Mouse (Mus musculus) CH12.LX (cell line): ENCODE measurements around the gene A730049H05Rik. TPM values are rescaled to one million over a fixed set of nuclear protein-coding genes. Genes with fewer than 3 reads are reported as not detected.

Experiments
- DNase-seq: peaks from one replicate; pipeline ENCODE4 v3.0.0-alpha.2; 2013; ENCODE audit errors: extremely low read depth
- H3K27ac ChIP-seq: 2 replicates; pipeline ENCODE4 v1.5.1; 2012; ENCODE audit warnings: low read depth, mild to moderate bottlenecking, control low read depth, moderate library complexity; ENCODE audit not compliant: insufficient read depth
- H3K27me3 ChIP-seq: replicated peaks from 2 replicates; pipeline ENCODE3; 2012; ENCODE audit warnings: inconsistent platforms
- H3K36me3 ChIP-seq, 2 experiments: replicated peaks in 1 of 2; 2 replicates each; pipeline versions ENCODE3 to v1.6.1; 2012; ENCODE audit warnings: inconsistent platforms in 1 of 2, low read length in 1 of 2, mild to moderate bottlenecking in 1 of 2, mixed read lengths in 1 of 2, moderate library complexity in 1 of 2; ENCODE audit not compliant: control insufficient read depth in 1 of 2, insufficient read depth in 1 of 2
- H3K4me1 ChIP-seq, 2 experiments: 2 replicates each; pipeline ENCODE4 v1.6.1; 2012; ENCODE audit warnings: inconsistent platforms in 1 of 2, moderate library complexity in 1 of 2; ENCODE audit not compliant: insufficient read depth in 2 of 2, control insufficient read depth in 1 of 2
- H3K4me2 ChIP-seq: 2 replicates; pipeline ENCODE4 v1.6.1; 2012; ENCODE audit warnings: low read depth, mild to moderate bottlenecking, control low read depth; ENCODE audit not compliant: poor library complexity, insufficient read depth, severe bottlenecking
- H3K4me3 ChIP-seq, 3 experiments: fragments of 150-350 bp in 1 of 3; sonication (generic) in 1 of 3; replicated peaks in 1 of 3; 2 replicates each; pipeline versions ENCODE3 to v1.5.1; 2011 to 2012; ENCODE audit warnings: low read depth in 2 of 3, low read length in 2 of 3, mild to moderate bottlenecking in 2 of 3, moderate library complexity in 2 of 3, control low read depth in 1 of 3, improper control_type of control experiment in 1 of 3, inconsistent platforms in 1 of 3, mixed read lengths in 1 of 3; ENCODE audit not compliant: poor library complexity in 1 of 3
- H3K79me2 ChIP-seq: replicated peaks from 2 replicates; pipeline ENCODE4 v1.6.1; 2012; ENCODE audit warnings: mild to moderate bottlenecking, moderate library complexity; ENCODE audit not compliant: control insufficient read depth, poor library complexity, insufficient read depth, severe bottlenecking; ENCODE audit errors: extremely low read depth
- H3K9ac ChIP-seq: 2 replicates; pipeline ENCODE4 v1.6.1; 2012; ENCODE audit warnings: low read depth, mild to moderate bottlenecking, control low read depth, moderate library complexity; ENCODE audit not compliant: insufficient read depth
- H3K9me3 ChIP-seq: replicated peaks from 2 replicates; pipeline ENCODE3; 2012; ENCODE audit warnings: low read length, inconsistent platforms, mixed read lengths
- CHD1 ChIP-seq: IDR thresholded peaks from 2 replicates; pipeline ENCODE4 v1.6.1; 2012; ENCODE audit warnings: low read depth, low read length, improper control_type of control experiment, inconsistent platforms
- CTCF ChIP-seq, 2 experiments: IDR thresholded peaks in 1 of 2; conservative IDR thresholded peaks in 1 of 2; 2 replicates each; pipeline ENCODE4 v1.5.1; 2011 to 2012; ENCODE audit warnings: low read depth in 2 of 2, low read length in 2 of 2, improper control_type of control experiment in 1 of 2, inconsistent platforms in 1 of 2, mild to moderate bottlenecking in 1 of 2, moderate library complexity in 1 of 2
- E2F4 ChIP-seq: IDR thresholded peaks from 2 replicates; pipeline ENCODE4 v1.6.1; 2011; ENCODE audit warnings: low read depth, low read length, improper control_type of control experiment; ENCODE audit not compliant: insufficient replicate concordance
- ELF1 ChIP-seq: IDR thresholded peaks from 2 replicates; pipeline ENCODE4 v1.6.1; 2014; ENCODE audit warnings: low read depth, mild to moderate bottlenecking, inconsistent platforms, low read length, improper control_type of control experiment
- EP300 ChIP-seq: IDR thresholded peaks from 2 replicates; pipeline ENCODE4 v1.6.1; 2011; ENCODE audit warnings: low read length, improper control_type of control experiment
- GABPA ChIP-seq: IDR thresholded peaks from 2 replicates; pipeline ENCODE4 v1.6.1; 2012; ENCODE audit warnings: low read depth, low read length, improper control_type of control experiment, inconsistent platforms; ENCODE audit not compliant: insufficient replicate concordance
- HCFC1 ChIP-seq: IDR thresholded peaks from 2 replicates; pipeline ENCODE4 v1.6.1; 2012; ENCODE audit warnings: low read depth, mild to moderate bottlenecking, inconsistent platforms, low read length, improper control_type of control experiment
- IRF4 ChIP-seq: IDR thresholded peaks from 2 replicates; pipeline ENCODE4 v1.6.1; 2014; ENCODE audit warnings: low read depth, mild to moderate bottlenecking, inconsistent platforms, low read length, improper control_type of control experiment
- KAT2A ChIP-seq: IDR thresholded peaks from 2 replicates; pipeline ENCODE4 v1.6.1; 2012; ENCODE audit warnings: low read length, improper control_type of control experiment, inconsistent platforms; ENCODE audit not compliant: insufficient replicate concordance
- MYC ChIP-seq: IDR thresholded peaks from 2 replicates; pipeline ENCODE4 v1.6.1; 2011; ENCODE audit warnings: low read depth, mild to moderate bottlenecking, improper control_type of control experiment, low read length
- PAX5 ChIP-seq: IDR thresholded peaks from 2 replicates; pipeline ENCODE4 v1.6.1; 2012; ENCODE audit warnings: low read length, inconsistent platforms, mixed read lengths
- RAD21 ChIP-seq: IDR thresholded peaks from 2 replicates; pipeline ENCODE4 v1.6.1; 2011; ENCODE audit warnings: low read depth, mild to moderate bottlenecking, low read length, improper control_type of control experiment, moderate library complexity
- RCOR1 ChIP-seq: conservative IDR thresholded peaks from 2 replicates; pipeline ENCODE4 v1.6.1; 2012; ENCODE audit warnings: low read depth, mild to moderate bottlenecking, inconsistent platforms, low read length, improper control_type of control experiment
- SIN3A ChIP-seq: IDR thresholded peaks from 2 replicates; pipeline ENCODE4 v1.6.1; 2012; ENCODE audit warnings: low read length, improper control_type of control experiment, inconsistent platforms
- SMC3 ChIP-seq: IDR thresholded peaks from 2 replicates; pipeline ENCODE4 v1.6.1; 2011; ENCODE audit warnings: low read depth, low read length, improper control_type of control experiment
- TBP ChIP-seq: conservative IDR thresholded peaks from 2 replicates; pipeline ENCODE4 v1.6.1; 2011; ENCODE audit warnings: low read depth, low read length, improper control_type of control experiment
- USF1 ChIP-seq: IDR thresholded peaks from 2 replicates; pipeline ENCODE4 v1.6.1; 2014; ENCODE audit warnings: low read depth, mild to moderate bottlenecking, inconsistent platforms, low read length, improper control_type of control experiment
- USF2 ChIP-seq: conservative IDR thresholded peaks from 2 replicates; pipeline ENCODE4 v1.6.1; 2011; ENCODE audit warnings: low read depth, low read length, improper control_type of control experiment
- ZMIZ1 ChIP-seq: IDR thresholded peaks from 2 replicates; pipeline ENCODE4 v1.6.1; 2012; ENCODE audit warnings: low read depth, mild to moderate bottlenecking, inconsistent platforms, low read length, improper control_type of control experiment
- dilution Hi-C: fragments of 300-500 bp; cut with MboI; formaldehyde crosslinking; loops from 2 replicates; pipeline ENCODE4 v1.14.3; 2020; ENCODE audit warnings: low sequenced_read_pairs; ENCODE audit not compliant: extremely low pct_unique_long_range_greater_than_20kb, extremely low pct_ligation_motif_present
- in situ Hi-C: fragments of 300-500 bp; cut with MboI; formaldehyde crosslinking; loops from 3 replicates; pipeline ENCODE4 v1.14.3; 2019; ENCODE audit warnings: low sequenced_read_pairs, low pct_ligation_motif_present, low pct_unique_long_range_greater_than_20kb, mixed read lengths
- polyA plus RNA-seq: library from polyadenylated mRNA; unstranded; fragments of >175 nt; gene quantifications from 2 replicates; pipeline ENCODE4 v1.2.1, GENCODE M21; 2012; ENCODE audit warnings: low read depth; ENCODE audit not compliant: insufficient read length
- total RNA-seq, 2 experiments: library from RNA; depleted of rRNA; stranded (reverse); fragments of 300-350 nt in 1 of 2; fragments of >200 nt in 1 of 2; gene quantifications; 2 replicates each; pipeline ENCODE4 v1.2.3; 2012 to 2014

Gene A730049H05Rik
- total and polyA plus RNA-seq, 3 experiments = not detected

DNA sequence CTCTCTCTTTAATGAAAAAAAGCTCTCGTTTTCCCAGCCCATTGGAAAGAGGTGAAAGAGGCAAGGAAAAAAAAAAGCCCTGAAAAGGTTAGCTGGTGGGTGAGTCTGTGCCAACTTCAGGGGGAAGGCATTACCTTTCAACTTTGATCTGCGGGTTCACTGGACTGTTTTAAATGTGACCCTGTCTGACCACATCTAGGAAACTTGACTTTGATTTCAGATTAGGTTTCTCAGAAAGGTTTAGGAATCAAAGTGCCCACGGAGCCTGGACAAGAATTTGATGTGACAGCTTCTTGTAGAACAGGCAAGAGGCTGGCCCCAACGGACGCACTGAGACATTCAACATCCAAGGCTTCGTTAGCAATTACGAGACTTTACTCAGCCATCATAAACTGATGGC, 7.7 kb downstream of the A730049H05Rik start:
- H3K4me2 ChIP-seq = no peak overlapping the region
- no peak overlapping the region for H3K27ac ChIP-seq
- dilution Hi-C loops (no loop called here), in situ Hi-C loops (no loop called here)
- H3K4me3 ChIP-seq = no peak overlapping the region
- H3K9me3 ChIP-seq = peaks cover 57% of the 10 kb centered on the region
- DNase-seq = no peak
- H3K9ac ChIP-seq = no peak overlapping the region
- H3K79me2 ChIP-seq = no peaks in the 10 kb centered on the region
- no peaks in the 10 kb centered on the region for H3K4me1 ChIP-seq
- no peaks in the 10 kb centered on the region for H3K27me3 ChIP-seq
- TF ChIP-seq HCFC1 = no peak
- no peak for TF ChIP-seq KAT2A
- no peak for TF ChIP-seq RAD21
- TF ChIP-seq MYC = no peak
- TF ChIP-seq ELF1 = no peak
- TF ChIP-seq USF2 = no peak
- H3K36me3 ChIP-seq = no peaks in the 10 kb centered on the region

DNA sequence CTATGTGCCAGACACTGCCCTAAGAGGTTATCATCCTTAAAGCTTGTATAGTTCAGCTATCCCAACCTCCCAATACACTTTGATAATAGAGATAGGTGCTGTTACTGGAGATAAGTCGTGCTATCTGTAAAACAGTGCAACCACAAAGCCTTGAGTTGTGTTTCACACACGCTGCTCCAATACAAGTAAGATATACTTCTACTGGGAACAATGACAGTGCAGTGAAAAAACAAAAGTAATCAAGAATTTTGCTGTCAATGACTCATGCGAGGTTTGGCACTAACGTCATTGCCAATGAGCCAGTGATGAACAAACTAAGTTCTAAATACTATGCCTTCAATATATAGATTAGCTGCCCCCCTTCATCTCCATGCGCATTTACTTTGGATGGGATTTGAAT, 10.3 kb downstream of the A730049H05Rik start:
- Histone ChIP-seq H3K4me1 (no peaks in the 10 kb centered on the region), H3K9ac (no peak overlapping the region), H3K4me2 (no peak overlapping the region), H3K9me3 (peaks cover 61% of the 10 kb centered on the region), H3K36me3 (no peaks in the 10 kb centered on the region), H3K79me2 (no peaks in the 10 kb centered on the region), H3K27me3 (no peaks in the 10 kb centered on the region), H3K4me3 (no peak overlapping the region)
- in situ Hi-C loops = no loop called here
- no peak for DNase-seq
- TF ChIP-seq E2F4 (no peak), GABPA (no peak), ZMIZ1 (no peak), USF1 (no peak), PAX5 (no peak), RCOR1 (no peak), SIN3A (no peak), KAT2A (no peak), IRF4 (no peak), RAD21 (no peak), TBP (no peak), MYC (no peak), ELF1 (no peak), USF2 (no peak), SMC3 (no peak), EP300 (no peak), CTCF (conservative IDR thresholded peaks at IDR 0.05 in 1 of 2, IDR thresholded peaks at IDR 0.05 in 1 of 2; ENCODE audit: low read depth in 2 of 2, low read length in 2 of 2) (no peak), CHD1 (no peak)
- TF ChIP-seq, all 38 proteins: peak for 0
- dilution Hi-C loops = no loop called here
- H3K27ac ChIP-seq = no peak overlapping the region
